Comparison of ENCODE assay signal across 8 mouse cellular contexts in genomic region chr17:31854770-31855596, GRCm38 (mm10). TPM values are rescaled to one million over a fixed set of nuclear protein-coding genes. Genes with fewer than 3 reads are reported as not detected.
DNase-seq lines count a peak whose midpoint lies in the region; ATAC-seq lines count a peak whose summit lies in the region.

No protein-coding gene starts in this region.

- peaks cover 14% of the 10 kb centered on the region for H3K36me3 ChIP-seq in embryonic facial prominence, embryonic 12.5 days
- H3K36me3 ChIP-seq in megakaryocyte, embryonic 14.5 days (replicated peaks; ENCODE audit: low read length): peaks cover 33% of the 10 kb centered on the region

- H3K27ac ChIP-seq in embryonic facial prominence, embryonic 12.5 days: peak overlapping the region; percentile 63

- H3K9me3 ChIP-seq in embryonic facial prominence, embryonic 12.5 days: no peaks in the 10 kb centered on the region
- no peaks in the 10 kb centered on the region for H3K9me3 ChIP-seq in megakaryocyte, embryonic 14.5 days

- peak; percentile 50 for DNase-seq in cerebellum, adult 11-12 months
- no peak for DNase-seq in cerebellum, postnatal 10 days
- peak; percentile 41 for DNase-seq in T-cell, adult 2 months (ENCODE audit: low spot score)
- DNase-seq in heart, postnatal 14 days: peak; percentile 56 to 60
- peak; percentile 14 to 22 for DNase-seq in layer of hippocampus, postnatal 25 days (ENCODE audit: extremely low spot score in 1 of 2, low spot score in 1 of 2)
- peak; percentile 52 to 59 for DNase-seq in spleen, postnatal 36 days (ENCODE audit: low spot score in 2 of 2)

- peak overlapping the region; percentile 90 for H3K4me2 ChIP-seq in embryonic facial prominence, embryonic 12.5 days (replicated peaks)

- peak overlapping the region; percentile 88 for H3K4me3 ChIP-seq in embryonic facial prominence, embryonic 12.5 days
- peak overlapping the region; percentile 97 for H3K4me3 ChIP-seq in megakaryocyte, embryonic 14.5 days (replicated peaks)

- H3K9ac ChIP-seq in embryonic facial prominence, embryonic 12.5 days: peak overlapping the region; percentile 75

- ATAC-seq in embryonic facial prominence, embryonic 12.5 days (ENCODE audit: insufficient number of reproducible peaks, insufficient read depth, low FRiP score, low TSS enrichment): peak; percentile 18; the same call in 1 of the 2 replicates

- no peaks in the 10 kb centered on the region for H3K27me3 ChIP-seq in embryonic facial prominence, embryonic 12.5 days
- peaks cover 18% of the 10 kb centered on the region for H3K27me3 ChIP-seq in megakaryocyte, embryonic 14.5 days (replicated peaks)

- intact Hi-C loops in heart, postnatal 14 days (cut with DNase I): loop anchor here (2.0 to 5.0 kb wide), 5 partner anchors 26 to 162 kb away; no protein-coding TSS in a partner anchor

- H3K4me1 ChIP-seq in embryonic facial prominence, embryonic 12.5 days: peaks cover 33% of the 10 kb centered on the region
- peaks cover 54% of the 10 kb centered on the region for H3K4me1 ChIP-seq in megakaryocyte, embryonic 14.5 days

- under 1% methylated on average over 70 of the region's 73 CpGs for WGBS in embryonic facial prominence, embryonic 12.5 days

RNA-seq across cellular contexts. Expression of gene Sik1, which starts 0.6 kb away (rescaled TPM):
- polyA plus RNA-seq in embryonic facial prominence, embryonic 12.5 days (2016; fragmentation: Nextera tagmentation; extraction: Ambion mirVana): 13.0 and 15.8 TPM in 2 replicates
- 10 to 100 TPM; 41.4 to 72.2 TPM for total RNA-seq in heart, postnatal 14 days (2021)
- 10 to 100 TPM; 11.7 to 14.6 TPM for total RNA-seq in layer of hippocampus, postnatal 25 days (2021)
- 8.7 and 12.8 TPM in 2 replicates for polyA plus RNA-seq in megakaryocyte, embryonic 14.5 days (2012; ENCODE audit: insufficient read depth, low replicate concordance)

Comparison
In these comparisons a context has a peak if more than half of its experiments do, and no peak if none do; other contexts are left out.
1. DNase-seq: peak in cerebellum, adult 11-12 months (single experiment), T-cell, adult 2 months (single experiment), heart, postnatal 14 days (2 of 2), layer of hippocampus, postnatal 25 days (2 of 2) and spleen, postnatal 36 days (2 of 2); none in cerebellum, postnatal 10 days (0 of 2).